Comparison of ENCODE assay signal across 8 mouse cellular contexts in the genomic region with DNA sequence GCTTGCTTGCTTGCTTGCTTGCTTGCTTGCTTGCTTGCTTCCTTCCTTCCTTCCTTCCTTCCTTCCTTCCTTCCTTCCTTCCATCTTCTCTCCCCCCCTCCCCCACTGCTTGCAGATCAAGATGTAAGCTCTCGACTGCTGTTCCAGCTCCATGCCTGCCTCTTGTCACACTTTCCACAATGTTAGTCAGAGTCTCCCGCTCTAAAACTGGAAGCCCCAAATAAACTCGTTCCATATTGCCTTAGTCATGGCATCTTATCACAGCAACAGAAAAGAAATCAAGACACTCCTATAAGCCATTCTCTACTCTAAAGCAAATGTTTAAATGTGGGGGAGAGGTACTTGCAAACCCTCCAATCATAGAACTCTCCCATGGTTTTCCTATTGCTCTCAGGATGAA.
"Had no signal": no experiment of that assay in that cellular context is flagged by ENCODE, and none has a peak within 500 bp of the region (broad histone marks: within the 10 kb centered on the region; RNA-seq: fewer than 3 reads in every experiment).

No protein-coding gene starts in this region.

- DNase-seq: lung, adult 18-20 months; lung, embryonic 14.5 days; lung, postnatal 10 days; lung, postnatal 4 days; midbrain, embryonic 14.5 days; thymus, adult 2 months; thymus, postnatal 25 days had no signal

- ATAC-seq: midbrain, embryonic 16.5 days had no signal
